In the genomic region with DNA sequence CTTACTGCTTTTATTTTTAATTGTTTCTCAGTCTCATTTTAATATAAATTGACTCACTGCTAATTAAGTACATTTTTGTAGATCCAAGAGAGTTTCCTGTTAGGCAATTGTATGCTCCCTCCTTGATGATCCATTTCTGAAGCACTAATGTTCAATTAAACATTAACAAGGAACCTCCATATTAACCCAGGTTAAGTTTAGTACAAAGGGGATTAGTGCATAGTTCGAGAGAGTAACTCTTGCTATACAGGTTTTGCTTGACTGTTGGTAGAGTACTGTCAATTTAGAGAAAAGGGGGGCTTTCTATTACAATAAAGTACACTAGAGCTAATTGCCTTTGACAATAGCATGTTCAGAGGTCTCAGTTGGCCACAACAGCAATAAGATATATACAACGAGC, we compare ENCODE assay signal across 19 mouse cellular contexts.
"Had no signal": no experiment of that assay in that cellular context is flagged by ENCODE, and none has a peak within 500 bp of the region (broad histone marks: within the 10 kb centered on the region; RNA-seq: fewer than 3 reads in every experiment).

No protein-coding gene starts in this region.

- H3K27ac ChIP-seq: midbrain, embryonic 13.5 days; neural tube, embryonic 13.5 days; neural tube, embryonic 15.5 days had no signal

- H3K9ac ChIP-seq: lung, embryonic 14.5 days; midbrain, embryonic 13.5 days; neural tube, embryonic 13.5 days; neural tube, embryonic 15.5 days had no signal

- H3K36me3 ChIP-seq: midbrain, embryonic 13.5 days; neural tube, embryonic 13.5 days; neural tube, embryonic 15.5 days had no signal

- H3K4me2 ChIP-seq: lung, embryonic 14.5 days; midbrain, embryonic 11.5 days; midbrain, embryonic 13.5 days; neural tube, embryonic 13.5 days; neural tube, embryonic 15.5 days had no signal

- H3K27me3 ChIP-seq: megakaryocyte, embryonic 14.5 days; midbrain, embryonic 13.5 days; neural tube, embryonic 13.5 days; neural tube, embryonic 15.5 days had no signal

- H3K9me3 ChIP-seq: megakaryocyte, embryonic 14.5 days; midbrain, embryonic 13.5 days; neural tube, embryonic 13.5 days; neural tube, embryonic 15.5 days had no signal

- H3K4me1 ChIP-seq: megakaryocyte, embryonic 14.5 days; midbrain, embryonic 13.5 days; neural tube, embryonic 13.5 days; neural tube, embryonic 15.5 days had no signal

- ATAC-seq: midbrain, embryonic 13.5 days; midbrain, embryonic 16.5 days had no signal

- H3K4me3 ChIP-seq: megakaryocyte, embryonic 14.5 days; midbrain, embryonic 13.5 days; myocyte; neural tube, embryonic 13.5 days; neural tube, embryonic 15.5 days had no signal

- DNase-seq: lung, adult 18-20 months; lung, embryonic 14.5 days; lung, postnatal 10 days; lung, postnatal 4 days; retina, postnatal 1 day; right cerebral cortex, adult 18-20 months; right cerebral cortex, postnatal 25 days; right cerebral cortex, postnatal 4 days; spleen, adult 18-20 months; thymus, adult 18-20 months; thymus, postnatal 14 days; thymus, postnatal 36 days had no signal
